Mouse (Mus musculus): ENCODE results near the gene Olfr1161. TPM values are rescaled to one million over a fixed set of nuclear protein-coding genes. Genes with fewer than 3 reads are reported as not detected.

Olfr1161 gene
- polyA plus RNA-seq, 1 experiment from 2014 or later, result not detected

Other genes with a start within 250 kb of the Olfr1161 start
- gene Olfr152, start 243.3 kb upstream of the Olfr1161 start, polyA plus RNA-seq (2014; fragmentation: Nextera tagmentation; extraction: Ambion mirVana), result not detected in 2 replicates
- 0.18 TPM in 1 of 2 replicates, not detected in the other for gene Olfr1143, start 222.2 kb upstream of the Olfr1161 start, polyA plus RNA-seq (2014; fragmentation: Nextera tagmentation; extraction: Ambion mirVana)
- gene Olfr1145, start 213.0 kb upstream of the Olfr1161 start, polyA plus RNA-seq (2014; fragmentation: Nextera tagmentation; extraction: Ambion mirVana), result not detected in 2 replicates
- not detected in 2 replicates for gene Olfr1148, start 192.2 kb upstream of the Olfr1161 start, polyA plus RNA-seq (2014; fragmentation: Nextera tagmentation; extraction: Ambion mirVana)
- gene Olfr1150-ps1, start 178.8 kb upstream of the Olfr1161 start, polyA plus RNA-seq (2014; fragmentation: Nextera tagmentation; extraction: Ambion mirVana), result not detected in 2 replicates
- not detected in 2 replicates for gene Olfr1151, start 166.9 kb upstream of the Olfr1161 start, polyA plus RNA-seq (2014; fragmentation: Nextera tagmentation; extraction: Ambion mirVana)
- gene Olfr1152, start 156.3 kb upstream of the Olfr1161 start, polyA plus RNA-seq (2014; fragmentation: Nextera tagmentation; extraction: Ambion mirVana), result 0.06 TPM in 1 of 2 replicates, not detected in the other
- gene Olfr1153, start 127.8 kb upstream of the Olfr1161 start, polyA plus RNA-seq (2014; fragmentation: Nextera tagmentation; extraction: Ambion mirVana), result 0.11 TPM in 1 of 2 replicates, not detected in the other
- gene Olfr1154, start 117.6 kb upstream of the Olfr1161 start, polyA plus RNA-seq (2014; fragmentation: Nextera tagmentation; extraction: Ambion mirVana), result not detected in 2 replicates
- not detected in 2 replicates for gene Olfr1155, start 77.6 kb upstream of the Olfr1161 start, polyA plus RNA-seq (2014; fragmentation: Nextera tagmentation; extraction: Ambion mirVana)
- 0.11 TPM in 1 of 2 replicates, not detected in the other for gene Olfr1156, start 69.7 kb upstream of the Olfr1161 start, polyA plus RNA-seq (2014; fragmentation: Nextera tagmentation; extraction: Ambion mirVana)
- gene Olfr1157, start 54.5 kb upstream of the Olfr1161 start, polyA plus RNA-seq (2014; fragmentation: Nextera tagmentation; extraction: Ambion mirVana), result not detected in 2 replicates
- gene Olfr74, start 48.1 kb upstream of the Olfr1161 start, polyA plus RNA-seq (2014; fragmentation: Nextera tagmentation; extraction: Ambion mirVana), result not detected in 2 replicates
- not detected in 2 replicates for gene Olfr1158, start 32.7 kb upstream of the Olfr1161 start, polyA plus RNA-seq (2014; fragmentation: Nextera tagmentation; extraction: Ambion mirVana)
- gene Olfr1160, start 14.5 kb upstream of the Olfr1161 start, polyA plus RNA-seq (2014; fragmentation: Nextera tagmentation; extraction: Ambion mirVana), result not detected in 2 replicates
- not detected in 2 replicates for gene Olfr73, start 14.9 kb downstream of the Olfr1161 start, polyA plus RNA-seq (2014; fragmentation: Nextera tagmentation; extraction: Ambion mirVana)
- 0.09 TPM in 1 of 2 replicates, not detected in the other for gene Olfr1162, start 28.4 kb downstream of the Olfr1161 start, polyA plus RNA-seq (2014; fragmentation: Nextera tagmentation; extraction: Ambion mirVana)
- gene Olfr1163, start 49.1 kb downstream of the Olfr1161 start, polyA plus RNA-seq (2014; fragmentation: Nextera tagmentation; extraction: Ambion mirVana), result not detected in 2 replicates
- not detected in 2 replicates for gene Olfr1164, start 71.2 kb downstream of the Olfr1161 start, polyA plus RNA-seq (2014; fragmentation: Nextera tagmentation; extraction: Ambion mirVana)
- 0.11 TPM in 1 of 2 replicates, not detected in the other for gene Olfr1166, start 105.5 kb downstream of the Olfr1161 start, polyA plus RNA-seq (2014; fragmentation: Nextera tagmentation; extraction: Ambion mirVana)
- not detected in 2 replicates for gene Olfr1167, start 132.4 kb downstream of the Olfr1161 start, polyA plus RNA-seq (2014; fragmentation: Nextera tagmentation; extraction: Ambion mirVana)
- gene Olfr1168, start 159.1 kb downstream of the Olfr1161 start, polyA plus RNA-seq (2014; fragmentation: Nextera tagmentation; extraction: Ambion mirVana), result not detected in 2 replicates
- not detected in 2 replicates for gene Olfr1170, start 205.6 kb downstream of the Olfr1161 start, polyA plus RNA-seq (2014; fragmentation: Nextera tagmentation; extraction: Ambion mirVana)

Data from embryonic facial prominence, embryonic 14.5 days (tissue).